Comparison of ENCODE assay signal across 13 mouse cellular contexts in the genomic region with DNA sequence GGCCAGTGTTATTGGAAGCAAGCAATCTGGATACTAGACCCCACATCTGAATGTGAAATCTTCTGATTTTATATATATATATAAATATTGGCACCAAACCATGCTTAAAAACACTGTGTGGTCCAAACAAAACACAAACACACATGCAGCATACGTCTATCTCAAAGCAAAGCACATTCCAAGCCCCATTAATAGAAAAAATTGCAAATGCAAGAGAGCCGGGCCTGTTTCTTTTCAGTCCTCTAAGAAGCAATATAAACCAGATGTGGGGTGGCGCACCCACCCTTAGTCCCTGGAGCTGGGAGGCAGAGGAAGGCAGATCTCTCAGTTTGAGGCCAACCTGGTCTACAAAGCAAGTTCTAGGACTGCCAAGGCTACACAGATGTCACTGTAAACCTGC.
"Had no signal": no experiment of that assay in that cellular context is flagged by ENCODE, and none has a peak within 500 bp of the region (broad histone marks: within the 10 kb centered on the region; RNA-seq: fewer than 3 reads in every experiment).

No protein-coding gene starts in this region.

- DNase-seq: kidney, adult 11 months; kidney, adult 9 months; kidney, postnatal 14 days; left cerebral cortex, postnatal 4 days; lung, adult 18-20 months; lung, postnatal 14 days; right cerebral cortex, postnatal 14 days; thymus, postnatal 4 days had no signal

- H3K9me3 ChIP-seq: midbrain, embryonic 12.5 days; neural tube, embryonic 13.5 days; stomach, embryonic 15.5 days had no signal

- H3K4me1 ChIP-seq: midbrain, embryonic 12.5 days; stomach, embryonic 15.5 days had no signal

- H3K9ac ChIP-seq: liver, embryonic 14.5 days; midbrain, embryonic 12.5 days; neural tube, embryonic 13.5 days; stomach, embryonic 15.5 days had no signal

- H3K27ac ChIP-seq: liver, embryonic 14.5 days; midbrain, embryonic 12.5 days; neural tube, embryonic 13.5 days; stomach, embryonic 15.5 days had no signal

- H3K36me3 ChIP-seq: midbrain, embryonic 12.5 days; neural tube, embryonic 13.5 days; stomach, embryonic 15.5 days had no signal

- ATAC-seq: midbrain, embryonic 16.5 days had no signal

- H3K4me3 ChIP-seq: midbrain, embryonic 12.5 days; neural tube, embryonic 13.5 days; stomach, embryonic 15.5 days had no signal

- H3K27me3 ChIP-seq: midbrain, embryonic 12.5 days; neural tube, embryonic 13.5 days; stomach, embryonic 15.5 days had no signal

- H3K4me2 ChIP-seq: midbrain, embryonic 12.5 days; neural tube, embryonic 13.5 days; stomach, embryonic 15.5 days had no signal
